Mouse (Mus musculus): ENCODE measurements around the gene Mtx1. TPM values are rescaled to one million over a fixed set of nuclear protein-coding genes. Genes with fewer than 3 reads are reported as not detected.
A peak's percentile ranks its signal among the peaks of the same experiment; 100 is the strongest.

Gene Mtx1
- polyA plus RNA-seq, 1 experiment from 2014 or later, result 129 TPM

DNA sequence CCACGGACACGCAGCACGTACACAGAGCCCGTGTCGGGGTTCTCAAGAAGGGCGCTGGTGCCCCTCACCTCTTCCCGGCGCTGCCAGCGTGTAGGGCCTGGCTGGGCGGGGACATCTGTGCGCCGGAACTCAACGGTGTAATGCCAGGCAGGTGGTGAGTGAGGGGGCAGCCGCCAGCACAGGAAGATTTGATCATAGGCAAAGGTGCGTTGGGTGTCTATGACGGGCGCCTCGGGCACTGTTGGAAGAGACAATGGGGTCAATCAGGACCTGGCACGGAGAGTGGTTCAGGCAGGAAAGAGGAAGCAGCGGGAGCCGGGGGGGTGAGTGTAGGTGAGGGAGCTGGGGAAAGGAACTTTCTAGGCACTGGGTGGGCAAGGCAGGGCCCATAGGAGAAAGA, 10.8 kb upstream of the Mtx1 start:
- no peaks in the 10 kb centered on the region for H3K4me1 ChIP-seq (replicated peaks; ENCODE audit: control insufficient read depth, insufficient read depth)
- no peak overlapping the region for H3K9ac ChIP-seq (ENCODE audit: low read length)
- no peaks in the 10 kb centered on the region for H3K36me3 ChIP-seq (ENCODE audit: control insufficient read depth, insufficient read depth, low read length)
- WGBS, result 78% methylated on average over 21 of the region's 21 CpGs
- DNase-seq (ENCODE audit: low spot score), result peak; percentile 55
- no peak for TF ChIP-seq EP300 (optimal IDR thresholded peaks at IDR 0.05)
- no peak for TF ChIP-seq CTCF (IDR thresholded peaks at IDR 0.05; ENCODE audit: low read depth)
- ATAC-seq (ENCODE audit: low FRiP score, low TSS enrichment), result no peak
- H3K4me2 ChIP-seq (replicated peaks; ENCODE audit: low read depth), result no peak overlapping the region
- H3K4me3 ChIP-seq (ENCODE audit: low read depth, low read length), result no peak overlapping the region
- H3K9me3 ChIP-seq (ENCODE audit: control insufficient read depth, low read length), result no peaks in the 10 kb centered on the region
- H3K27me3 ChIP-seq (ENCODE audit: control insufficient read depth, insufficient read depth, low read length), result no peaks in the 10 kb centered on the region
- H3K27ac ChIP-seq (replicated peaks), result no peak overlapping the region

DNA sequence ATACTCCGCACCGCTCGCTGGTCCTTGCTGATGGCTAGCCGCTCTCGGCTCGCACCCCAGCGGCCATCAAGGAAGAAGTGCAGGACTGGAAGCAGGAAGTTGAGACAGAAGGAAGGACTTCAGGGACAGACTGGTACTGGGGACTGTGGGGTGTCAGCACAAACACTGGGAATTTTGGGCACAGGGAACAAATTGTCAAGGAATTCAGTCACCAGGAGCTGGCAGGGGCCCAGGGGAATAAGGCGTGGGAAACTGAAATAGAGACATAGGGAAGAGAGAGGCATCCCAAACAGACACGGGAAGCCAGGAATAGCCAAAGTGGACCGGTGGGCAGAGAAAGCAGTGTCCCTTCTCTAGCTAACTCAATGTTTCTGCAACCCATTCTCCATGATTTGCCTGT, 9.6 kb upstream of the Mtx1 start:
- H3K9me3 ChIP-seq (ENCODE audit: control insufficient read depth, low read length), result no peaks in the 10 kb centered on the region
- no peak overlapping the region; the same call in 1 of the 2 replicates for H3K9ac ChIP-seq (ENCODE audit: low read length)
- 87% methylated on average over 9 of the region's 10 CpGs for WGBS
- H3K4me1 ChIP-seq (replicated peaks; ENCODE audit: control insufficient read depth, insufficient read depth), result no peaks in the 10 kb centered on the region
- H3K4me2 ChIP-seq (replicated peaks; ENCODE audit: low read depth), result no peak overlapping the region
- no peaks in the 10 kb centered on the region for H3K27me3 ChIP-seq (ENCODE audit: control insufficient read depth, insufficient read depth, low read length)
- H3K4me3 ChIP-seq (ENCODE audit: low read depth, low read length), result no peak overlapping the region
- no peak overlapping the region for H3K27ac ChIP-seq (replicated peaks)
- no peak for DNase-seq (ENCODE audit: low spot score)
- ATAC-seq (ENCODE audit: low FRiP score, low TSS enrichment), result no peak
- no peaks in the 10 kb centered on the region for H3K36me3 ChIP-seq (ENCODE audit: control insufficient read depth, insufficient read depth, low read length)
- TF ChIP-seq EP300 (optimal IDR thresholded peaks at IDR 0.05) (no peak), CTCF (IDR thresholded peaks at IDR 0.05; ENCODE audit: low read depth) (no peak)

DNA sequence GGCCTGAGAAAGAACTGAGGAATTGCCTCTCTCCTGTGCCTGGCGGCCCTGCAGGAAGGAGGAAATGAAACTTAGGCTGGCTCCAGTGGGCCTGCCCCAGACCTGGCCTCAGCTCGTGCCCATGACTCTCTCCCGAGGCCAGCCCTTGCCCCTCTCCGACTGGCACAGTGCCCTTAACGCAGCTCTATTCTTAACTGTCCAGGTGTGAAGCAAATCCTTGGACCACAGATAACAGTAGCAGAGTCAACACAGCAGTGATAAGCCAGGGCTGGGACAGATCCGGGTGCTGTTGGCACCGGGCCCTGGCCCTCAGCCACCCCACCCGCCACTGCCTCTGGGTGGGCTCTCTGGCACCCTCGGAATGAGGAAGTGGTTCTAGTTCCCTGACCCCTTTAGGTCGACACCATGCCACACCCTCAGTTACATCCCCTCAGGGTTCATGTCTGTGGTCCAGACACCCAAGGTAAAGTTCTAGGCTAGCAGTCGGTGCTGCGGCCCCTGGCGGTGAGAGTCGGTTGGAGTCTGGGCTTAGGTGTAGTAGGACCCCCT, 6.7 kb upstream of the Mtx1 start:
- Histone ChIP-seq H3K27ac (replicated peaks) (peak overlapping the region; percentile 89), H3K9me3 (ENCODE audit: control insufficient read depth, low read length) (no peaks in the 10 kb centered on the region), H3K4me1 (replicated peaks; ENCODE audit: control insufficient read depth, insufficient read depth) (no peaks in the 10 kb centered on the region), H3K36me3 (ENCODE audit: control insufficient read depth, insufficient read depth, low read length) (no peaks in the 10 kb centered on the region), H3K27me3 (ENCODE audit: control insufficient read depth, insufficient read depth, low read length) (no peaks in the 10 kb centered on the region), H3K4me2 (replicated peaks; ENCODE audit: low read depth) (0 out of 2 replicates have a peak overlapping the region, but pooled peaks have one; percentile 27), H3K4me3 (ENCODE audit: low read depth, low read length) (no peak overlapping the region), H3K9ac (ENCODE audit: low read length) (no peak overlapping the region)
- peak; percentile 53 for TF ChIP-seq CTCF (IDR thresholded peaks at IDR 0.05; ENCODE audit: low read depth)
- no peak for TF ChIP-seq EP300 (optimal IDR thresholded peaks at IDR 0.05)
- 45% methylated on average over 14 of the region's 14 CpGs for WGBS
- DNase-seq (ENCODE audit: low spot score) (peak; percentile 94), ATAC-seq (ENCODE audit: low FRiP score, low TSS enrichment) (peak; percentile 83)

DNA sequence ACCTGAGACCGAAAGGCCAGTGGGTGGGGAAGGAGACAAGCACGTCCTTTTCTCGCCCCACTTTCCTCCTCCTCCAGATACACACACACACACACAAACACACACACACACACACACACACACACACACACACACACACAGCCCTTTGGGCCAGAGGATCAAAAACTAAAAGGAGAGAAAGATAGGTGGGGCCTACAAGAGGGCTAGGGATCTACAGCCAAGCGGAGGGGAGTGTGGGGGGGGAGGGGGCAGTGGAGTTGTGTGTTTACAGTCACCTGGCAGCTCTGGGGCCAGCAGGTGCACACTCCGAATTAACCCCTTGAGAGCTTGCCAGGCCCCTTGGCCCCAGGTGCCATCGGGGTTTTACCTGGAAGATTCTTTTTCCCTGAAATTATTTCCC, 5.7 kb upstream of the Mtx1 start:
- H3K4me2 ChIP-seq (replicated peaks; ENCODE audit: low read depth), result peak overlapping the region; percentile 61
- no peak for ATAC-seq (ENCODE audit: low FRiP score, low TSS enrichment)
- H3K4me3 ChIP-seq (ENCODE audit: low read depth, low read length), result no peak overlapping the region
- H3K9ac ChIP-seq (ENCODE audit: low read length), result peak overlapping the region; percentile 45; the same call in 1 of the 2 replicates
- H3K36me3 ChIP-seq (ENCODE audit: control insufficient read depth, insufficient read depth, low read length), result no peaks in the 10 kb centered on the region
- no peaks in the 10 kb centered on the region for H3K27me3 ChIP-seq (ENCODE audit: control insufficient read depth, insufficient read depth, low read length)
- DNase-seq (ENCODE audit: low spot score), result peak; percentile 81
- no peaks in the 10 kb centered on the region for H3K9me3 ChIP-seq (ENCODE audit: control insufficient read depth, low read length)
- H3K4me1 ChIP-seq (replicated peaks; ENCODE audit: control insufficient read depth, insufficient read depth), result peaks cover 2% of the 10 kb centered on the region; the same call in 1 of the 2 replicates
- peak overlapping the region; percentile 89 for H3K27ac ChIP-seq (replicated peaks)
- 51% methylated on average over 6 of the region's 6 CpGs for WGBS
- TF ChIP-seq EP300 (optimal IDR thresholded peaks at IDR 0.05) (no peak), CTCF (IDR thresholded peaks at IDR 0.05; ENCODE audit: low read depth) (no peak)

DNA sequence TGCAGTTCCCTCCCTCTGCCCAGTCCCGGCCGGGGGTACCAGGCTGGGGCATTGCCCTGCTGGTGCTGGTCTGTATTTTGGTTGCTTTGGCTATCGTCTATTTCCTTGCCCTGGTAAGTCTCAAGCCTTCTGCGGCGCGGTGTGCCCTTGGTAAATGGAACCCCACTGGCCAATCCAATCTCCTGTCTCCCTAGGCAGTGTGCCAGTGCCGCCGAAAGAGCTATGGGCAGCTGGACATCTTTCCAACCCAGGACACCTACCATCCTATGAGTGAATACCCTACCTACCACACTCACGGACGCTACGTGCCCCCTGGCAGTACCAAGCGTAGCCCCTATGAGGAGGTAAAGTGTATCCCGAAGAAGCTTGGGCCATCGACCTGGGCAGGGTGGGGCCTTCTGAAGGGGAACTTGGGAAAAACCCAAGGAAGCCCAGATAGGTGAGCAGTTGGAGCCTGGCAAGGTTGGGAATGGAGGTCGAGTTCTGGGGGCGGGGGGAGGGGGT, 4.9 kb upstream of the Mtx1 start:
- H3K4me3 ChIP-seq (ENCODE audit: low read depth, low read length), result peak overlapping the region; percentile 38
- ATAC-seq (ENCODE audit: low FRiP score, low TSS enrichment), result no peak

DNA sequence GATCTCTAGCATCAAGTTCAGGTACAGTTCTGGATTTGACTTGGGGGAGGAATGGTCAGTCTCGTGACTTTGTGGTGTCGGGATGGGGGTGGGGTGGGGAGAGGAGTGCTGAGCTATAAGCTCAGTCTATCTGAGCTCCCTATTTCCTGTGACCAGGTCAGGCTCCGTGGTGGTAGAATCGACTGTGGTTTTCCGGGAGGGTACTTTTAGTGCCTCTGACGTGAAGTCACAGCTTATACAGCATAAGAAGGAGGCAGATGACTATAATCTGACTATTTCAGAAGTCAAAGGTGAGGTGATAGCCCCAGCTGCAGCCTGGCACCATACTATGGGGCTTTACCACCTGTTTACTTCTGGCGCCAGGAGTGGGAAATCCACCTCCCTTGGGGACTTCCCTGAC, 4.5 kb upstream of the Mtx1 start:
- no peaks in the 10 kb centered on the region for H3K36me3 ChIP-seq (ENCODE audit: control insufficient read depth, insufficient read depth, low read length)
- no peaks in the 10 kb centered on the region for H3K9me3 ChIP-seq (ENCODE audit: control insufficient read depth, low read length)
- H3K27me3 ChIP-seq (ENCODE audit: control insufficient read depth, insufficient read depth, low read length), result no peaks in the 10 kb centered on the region
- no peak for TF ChIP-seq CTCF (IDR thresholded peaks at IDR 0.05; ENCODE audit: low read depth)
- no peak for TF ChIP-seq EP300 (optimal IDR thresholded peaks at IDR 0.05)
- peak overlapping the region; percentile 45 for H3K9ac ChIP-seq (ENCODE audit: low read length)
- ATAC-seq (ENCODE audit: low FRiP score, low TSS enrichment) (no peak), DNase-seq (ENCODE audit: low spot score) (peak; percentile 35)
- peak overlapping the region; percentile 89; the same call in 1 of the 2 replicates for H3K27ac ChIP-seq (replicated peaks)
- WGBS, result 45% methylated on average over 7 of the region's 7 CpGs
- peak overlapping the region; percentile 61 for H3K4me2 ChIP-seq (replicated peaks; ENCODE audit: low read depth)
- peak overlapping the region; percentile 38 for H3K4me3 ChIP-seq (ENCODE audit: low read depth, low read length)
- H3K4me1 ChIP-seq (replicated peaks; ENCODE audit: control insufficient read depth, insufficient read depth), result peaks cover 3% of the 10 kb centered on the region; the same call in 1 of the 2 replicates

More for the DNA sequence above, 4.9 kb upstream of the Mtx1 start:
- H3K9me3 ChIP-seq (ENCODE audit: control insufficient read depth, low read length), result no peaks in the 10 kb centered on the region
- H3K4me1 ChIP-seq (replicated peaks; ENCODE audit: control insufficient read depth, insufficient read depth), result peaks cover 3% of the 10 kb centered on the region; the same call in 1 of the 2 replicates
- TF ChIP-seq CTCF (IDR thresholded peaks at IDR 0.05; ENCODE audit: low read depth) (no peak), EP300 (optimal IDR thresholded peaks at IDR 0.05) (no peak)
- peak overlapping the region; percentile 45 for H3K9ac ChIP-seq (ENCODE audit: low read length)
- no peaks in the 10 kb centered on the region for H3K27me3 ChIP-seq (ENCODE audit: control insufficient read depth, insufficient read depth, low read length)
- no peaks in the 10 kb centered on the region for H3K36me3 ChIP-seq (ENCODE audit: control insufficient read depth, insufficient read depth, low read length)
- 62% methylated on average over 16 of the region's 16 CpGs for WGBS
- peak overlapping the region; percentile 61 for H3K4me2 ChIP-seq (replicated peaks; ENCODE audit: low read depth)
- peak overlapping the region; percentile 89 for H3K27ac ChIP-seq (replicated peaks)
- DNase-seq (ENCODE audit: low spot score), result peak; percentile 34

All from stomach, postnatal 0 days (tissue).